Mouse (Mus musculus): ENCODE results near the gene Tcte2.

GRCm38 (mm10) chr17:13797691-13798090, 36.1 kb upstream of the Tcte2 start:
- TF ChIP-seq CTCF (IDR thresholded peaks at IDR 0.05; ENCODE audit: borderline replicate concordance, control insufficient read depth, extremely low read depth, insufficient read depth, low read length, poor library complexity) = no peak
- TF ChIP-seq POLR2A (IDR thresholded peaks at IDR 0.05; ENCODE audit: control insufficient read depth, extremely low read depth, insufficient read depth, low read length, poor library complexity) = no peak
